Mouse (Mus musculus): ENCODE results near the gene Hist1h3g.

The Hist1h3g gene

GRCm38 (mm10) chr13:23535137-23536075 lies at the start of gene Hist1h3g:
Hist1h3g (plus strand) TSS chr13:23535422.
- DNase-seq = peak; percentile 92

GRCm38 (mm10) chr13:23488400-23489322 lies 46.6 kb upstream of the Hist1h3g start, which contains the start of gene Btn2a2:
Btn2a2 (minus strand) TSS chr13:23488857.
- peak; percentile 59 for DNase-seq

DNA sequence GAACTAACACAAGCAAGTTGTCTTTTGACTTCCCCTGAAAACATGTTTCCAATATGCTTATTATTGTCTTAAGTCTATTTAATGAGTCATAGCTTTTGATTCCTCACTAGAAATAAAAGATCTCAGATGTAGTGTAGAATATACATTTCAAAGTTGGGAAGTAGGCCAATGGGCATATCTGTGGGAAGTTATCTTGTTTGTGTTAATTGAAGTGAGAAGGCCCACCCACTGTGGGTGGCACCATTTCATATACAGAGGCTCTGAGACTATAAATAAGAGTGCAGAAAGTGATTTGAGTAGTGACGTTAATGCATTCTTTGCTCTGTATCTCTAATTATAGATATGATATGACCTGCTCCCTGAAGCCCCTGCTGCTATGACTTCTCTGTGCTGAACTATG lies 44.4 kb upstream of the Hist1h3g start:
- DNase-seq = no peak

DNA sequence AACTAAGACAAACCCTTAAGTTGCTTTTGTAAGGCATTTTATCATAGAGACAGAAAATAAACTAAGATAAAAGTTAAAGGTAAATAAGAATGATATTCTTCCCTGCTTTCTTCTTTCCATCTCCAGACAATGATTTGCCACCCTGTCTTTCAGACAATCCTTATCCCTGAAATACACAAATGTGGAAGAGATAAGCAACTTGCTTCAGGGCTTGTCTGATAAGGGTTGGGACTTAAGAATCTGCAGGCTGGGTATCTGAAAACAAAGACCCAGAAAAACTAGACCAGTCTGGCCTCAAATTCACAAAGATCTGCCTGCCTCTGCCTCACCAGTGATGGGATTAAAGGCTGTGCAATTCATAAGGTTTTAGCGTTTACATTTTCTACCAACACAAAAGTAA lies 44.0 kb upstream of the Hist1h3g start:
- DNase-seq = no peak

DNA sequence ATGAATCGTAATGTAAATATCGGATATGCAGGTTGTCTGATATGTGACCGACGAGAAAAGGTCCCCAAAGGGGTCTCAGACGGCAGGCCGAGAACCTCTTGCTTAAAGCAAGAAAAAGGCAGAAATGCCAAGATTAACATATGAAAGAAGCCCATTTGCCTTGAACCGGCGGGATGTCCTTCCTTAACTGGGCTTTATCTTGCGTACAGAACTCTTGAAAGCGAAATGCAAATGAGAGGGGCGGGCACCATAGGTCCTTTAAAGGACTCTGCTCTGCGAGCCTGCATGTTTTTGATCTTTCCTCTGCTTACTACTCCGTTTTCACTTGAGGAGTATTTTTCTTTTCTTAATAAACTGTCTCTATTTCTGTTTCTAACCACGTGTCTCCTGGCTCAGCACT lies 43.2 kb upstream of the Hist1h3g start:
- DNase-seq = no peak

- DNase-seq = no peak
These were observed 39.7 kb upstream of the Hist1h3g start for GRCm38 (mm10) chr13:23495526-23495925.

DNA sequence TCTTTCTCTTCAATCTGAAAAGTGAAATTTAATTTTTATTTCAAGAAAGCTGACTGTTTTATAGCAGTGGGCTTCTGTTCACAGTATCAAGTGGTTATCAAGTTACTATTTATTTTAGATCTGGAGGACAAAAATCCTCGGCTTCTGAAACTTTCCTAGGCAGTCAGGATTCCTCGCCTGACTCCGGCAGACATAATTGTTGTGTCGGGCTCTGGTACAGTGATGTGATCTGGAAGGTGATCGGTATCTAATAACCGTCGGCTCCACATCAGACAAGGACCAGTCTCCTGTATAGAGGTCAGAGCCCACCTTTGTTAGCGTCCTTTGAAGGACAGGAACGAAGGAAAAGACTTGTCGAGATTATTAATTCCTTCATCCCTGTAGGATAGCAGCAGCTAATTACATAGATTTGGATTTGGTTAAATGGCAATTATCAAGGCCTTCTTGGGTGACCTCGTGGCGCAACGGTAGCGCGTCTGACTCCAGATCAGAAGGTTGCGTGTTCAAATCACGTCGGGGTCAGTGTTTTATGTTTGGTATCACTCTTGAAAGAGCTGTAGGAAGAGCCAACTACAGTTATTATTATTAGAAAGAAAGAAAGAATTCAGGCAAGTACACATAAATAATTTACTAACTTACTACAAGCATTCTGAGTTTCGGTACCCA lies 37.4 kb upstream of the Hist1h3g start:
- no peak for DNase-seq

- no peak for DNase-seq
These were observed 36.6 kb upstream of the Hist1h3g start for GRCm38 (mm10) chr13:23498653-23499052.

- DNase-seq = no peak
These were observed 35.3 kb upstream of the Hist1h3g start for GRCm38 (mm10) chr13:23499943-23500342.

DNA sequence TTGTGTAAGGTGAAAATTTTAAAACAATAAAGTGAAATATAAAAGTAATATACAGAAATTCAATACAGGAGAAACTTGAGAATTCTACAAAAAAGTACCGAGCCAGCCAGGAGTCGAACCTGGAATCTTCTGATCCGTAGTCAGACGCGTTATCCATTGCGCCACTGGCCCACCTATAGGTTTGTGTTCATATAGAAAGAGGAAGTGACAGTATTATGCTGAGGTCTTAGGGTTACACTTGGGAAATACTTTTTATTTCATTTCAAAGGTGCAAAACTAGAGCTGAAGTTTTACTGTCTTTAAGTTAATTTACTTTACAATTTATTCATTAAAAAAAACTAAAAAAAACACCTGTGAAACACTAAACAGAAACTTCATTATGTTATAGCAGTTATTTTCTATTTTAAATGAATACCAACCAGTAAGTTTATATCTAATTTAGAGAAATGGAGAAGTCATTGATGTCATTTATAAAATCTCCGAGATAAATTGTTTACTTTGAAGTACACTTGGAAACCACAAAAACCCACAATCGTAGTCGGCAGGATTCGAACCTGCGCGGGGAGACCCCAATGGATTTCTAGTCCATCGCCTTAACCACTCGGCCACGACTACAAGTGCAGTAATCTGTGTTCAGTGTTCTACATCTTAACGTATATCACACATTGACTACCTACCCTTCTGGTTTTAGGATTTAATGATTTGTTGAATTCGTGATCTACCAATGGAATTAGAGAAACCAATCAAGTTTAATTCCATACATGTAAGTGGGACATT lies 34.6 kb upstream of the Hist1h3g start:
- DNase-seq = peak; percentile 84

GRCm38 (mm10) chr13:23501511-23501910 lies 33.7 kb upstream of the Hist1h3g start:
- no peak for DNase-seq

DNA sequence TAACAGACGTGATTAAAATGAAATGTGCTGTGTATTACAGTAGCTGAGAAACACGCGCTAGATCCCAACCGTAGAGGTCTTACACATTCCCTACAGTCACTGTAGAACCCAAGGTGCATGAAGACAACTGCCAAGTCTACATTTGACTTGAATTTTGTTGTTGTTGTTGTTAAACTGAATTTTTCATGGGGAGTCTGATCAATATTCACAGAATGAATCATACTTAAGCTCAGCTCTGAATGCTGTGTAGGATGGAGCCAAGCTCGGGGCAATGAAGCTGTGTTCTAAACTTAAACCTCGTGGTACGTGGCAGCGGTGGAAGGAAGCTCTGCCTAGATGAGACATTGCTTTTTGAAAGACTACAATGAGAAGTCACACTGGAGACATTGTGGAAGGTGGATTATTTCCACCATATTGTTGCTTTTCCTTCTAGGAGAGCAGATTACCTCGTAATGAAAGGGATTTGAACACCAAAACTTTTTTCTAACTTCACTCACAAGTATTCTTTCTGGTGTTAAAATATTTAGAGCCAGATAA lies 33.1 kb upstream of the Hist1h3g start:
- DNase-seq = no peak

DNA sequence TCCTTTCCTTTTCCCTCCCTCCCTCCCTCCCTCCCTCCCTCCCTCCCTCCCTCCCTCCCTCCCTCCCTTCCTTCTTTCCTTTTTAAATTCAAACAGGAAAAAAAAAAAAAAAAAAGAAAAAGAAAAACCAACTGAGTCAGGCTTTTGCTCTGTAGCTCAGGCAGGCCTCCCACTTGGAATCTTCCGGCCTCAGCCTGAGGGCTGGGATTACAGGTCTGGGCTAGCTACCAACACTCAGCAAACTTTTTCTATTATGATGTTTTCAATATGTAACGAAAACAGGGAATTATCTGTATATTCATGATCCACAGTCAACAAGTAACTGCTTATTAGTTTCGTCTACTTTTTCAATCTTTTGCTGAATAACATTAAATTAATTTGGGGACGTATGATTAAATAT lies 32.3 kb upstream of the Hist1h3g start:
- no peak for DNase-seq

GRCm38 (mm10) chr13:23503797-23504196 lies 31.4 kb upstream of the Hist1h3g start:
- peak; percentile 77 for DNase-seq

GRCm38 (mm10) chr13:23505662-23506345 lies 29.4 kb upstream of the Hist1h3g start:
- no peak for DNase-seq

GRCm38 (mm10) chr13:23506351-23506750 lies 28.9 kb upstream of the Hist1h3g start:
- DNase-seq = peak; percentile 72

DNA sequence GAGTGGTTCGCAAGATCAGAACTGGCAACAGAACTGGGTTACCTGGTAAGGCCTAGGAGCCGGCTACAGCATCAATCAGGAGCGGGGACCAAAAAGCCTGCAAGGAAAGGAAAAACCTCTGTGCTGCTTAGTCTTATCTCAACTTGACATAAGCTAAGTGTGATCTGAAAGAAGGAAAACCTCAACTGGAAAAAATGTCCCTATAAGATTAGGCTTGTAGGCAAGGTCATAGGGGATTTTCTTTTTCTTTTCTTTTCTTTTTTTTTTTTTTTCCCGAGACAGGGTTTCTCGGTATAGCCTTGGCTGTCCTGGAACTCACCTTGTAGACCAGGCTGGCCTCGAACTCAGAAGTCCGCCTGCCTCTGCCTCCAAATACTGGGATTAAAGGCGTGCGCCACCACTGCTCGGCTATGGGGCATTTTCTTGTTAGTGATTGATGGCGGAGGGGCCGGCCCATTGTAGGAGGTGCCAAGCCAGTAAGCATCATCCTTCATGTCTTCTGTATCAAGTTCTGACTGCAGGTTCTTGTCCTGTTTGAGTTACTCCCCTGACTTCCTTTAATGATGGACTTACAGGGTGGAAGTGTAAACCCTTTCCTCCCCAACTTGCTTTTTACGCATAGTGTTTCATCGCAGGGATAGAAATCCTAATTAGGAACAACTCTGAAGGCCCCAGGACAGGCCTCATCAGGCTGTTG lies 28.3 kb upstream of the Hist1h3g start:
- no peak for DNase-seq

DNA sequence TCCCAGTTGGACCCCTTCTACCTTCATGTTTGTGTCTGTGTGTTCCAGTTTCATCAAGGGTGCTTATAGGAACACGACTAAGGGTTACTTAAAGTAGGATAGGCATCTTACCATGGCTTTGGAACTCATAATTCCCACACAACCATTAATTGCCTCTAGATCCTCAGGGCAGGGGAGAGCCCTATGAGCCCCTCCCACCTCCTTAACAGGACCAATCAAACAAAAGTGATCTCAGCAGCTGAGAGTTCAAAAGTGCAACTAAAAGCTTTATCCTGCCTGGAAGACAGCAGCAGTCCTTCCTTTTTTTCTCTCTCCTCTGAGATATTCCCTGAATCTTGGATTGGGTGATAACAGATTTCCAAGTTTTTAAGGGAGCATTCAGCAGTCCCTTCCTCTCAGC lies 25.1 kb upstream of the Hist1h3g start:
- no peak for DNase-seq

GRCm38 (mm10) chr13:23513517-23513916 lies 21.7 kb upstream of the Hist1h3g start:
- no peak for DNase-seq

DNA sequence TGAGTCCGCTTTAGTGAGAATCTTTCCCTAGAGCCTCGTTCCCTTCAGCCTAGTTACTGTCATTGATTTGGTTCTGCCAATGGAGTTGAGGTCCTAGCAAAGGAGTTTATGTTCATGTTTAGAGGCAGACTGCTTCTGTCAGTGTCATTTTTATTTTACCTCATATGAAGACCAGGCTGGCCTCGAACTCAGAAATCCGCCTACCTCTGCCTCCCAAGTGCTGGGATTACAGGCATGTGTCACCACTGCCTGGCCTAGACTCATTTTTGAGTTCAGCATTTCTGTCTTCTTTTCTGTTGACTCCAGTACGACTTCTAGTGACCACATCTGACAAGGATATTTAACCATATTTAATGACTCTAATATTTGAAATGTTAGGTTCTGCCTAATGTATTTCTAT lies 19.9 kb upstream of the Hist1h3g start:
- no peak for DNase-seq
